Mouse (Mus musculus): Measurements from ENCODE around the gene Sema4d.

- no peak for TF ChIP-seq CTCF (IDR thresholded peaks at IDR 0.05; ENCODE audit: low read depth, low read length)
- TF ChIP-seq POLR2A (IDR thresholded peaks at IDR 0.05; ENCODE audit: insufficient read depth, low read length), result no peak
Observed at GRCm38 (mm10) chr13:51806220-51806619, 12.7 kb upstream of the Sema4d start.
